Mouse (Mus musculus) adrenal gland, postnatal 4 days (tissue): ENCODE results near the gene Try4. TPM values are rescaled to one million over a fixed set of nuclear protein-coding genes. Genes with fewer than 3 reads are reported as not detected.
"Not testable (repeated sequence)": the region's sequence is repeated elsewhere in the genome, so short reads cannot be mapped to it uniquely, and the experiment has no call there.

Experiments
- DNase-seq, 2 experiments: peaks; one replicate each; pipeline ENCODE4 v3.0.0; 2021 to 2022; ENCODE audit warnings: low spot score in 2 of 2, mixed read lengths in 2 of 2
- long read RNA-seq, 2 experiments: library from polyadenylated mRNA; stranded (forward); transcript quantifications; one replicate each; pipeline ENCODE4 v2.0.0; 2021
- total RNA-seq, 2 experiments: library from RNA; stranded (reverse); gene quantifications; 2 replicates each; pipeline ENCODE4 v1.2.3; 2021

Try4 gene
- 100 to 1,000 TPM in 1 of 2 experiments, not detected in 1; 442 TPM for total RNA-seq
- long read RNA-seq, experiment 1 = 0 reads
- long read RNA-seq, experiment 2, transcript Try4-201 (5 exons, 801 nt) = major isoform, 104 of 111 reads
- long read RNA-seq, experiment 2, partial matches to known transcripts = 6 of 111 reads
- long read RNA-seq, experiment 2, other reads (novel, unspliced or antisense) = 1 of 111 reads

DNA sequence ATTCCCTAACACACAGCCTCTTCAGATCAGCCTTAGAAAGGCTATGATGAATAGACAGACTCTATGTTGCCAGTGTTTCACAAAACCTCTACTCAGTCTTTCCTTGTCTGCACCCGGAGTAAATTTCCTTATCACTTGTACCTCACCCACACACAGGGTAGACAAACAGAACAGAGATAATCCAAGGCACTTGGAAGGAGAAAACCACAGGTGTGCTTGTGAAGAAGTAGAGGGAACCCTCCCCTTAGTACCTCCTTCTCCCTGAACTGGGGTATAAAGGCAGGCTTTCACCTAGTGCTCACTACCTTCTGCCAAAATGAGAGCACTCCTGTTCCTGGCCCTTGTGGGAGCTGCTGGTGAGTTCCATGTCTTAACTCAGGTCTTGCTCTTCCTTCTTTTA lies at the start of gene Try4:
Gene Try4, plus strand, starts transcription at position 301 of the 400 bp plus-strand sequence.
- DNase-seq = no peak

DNA sequence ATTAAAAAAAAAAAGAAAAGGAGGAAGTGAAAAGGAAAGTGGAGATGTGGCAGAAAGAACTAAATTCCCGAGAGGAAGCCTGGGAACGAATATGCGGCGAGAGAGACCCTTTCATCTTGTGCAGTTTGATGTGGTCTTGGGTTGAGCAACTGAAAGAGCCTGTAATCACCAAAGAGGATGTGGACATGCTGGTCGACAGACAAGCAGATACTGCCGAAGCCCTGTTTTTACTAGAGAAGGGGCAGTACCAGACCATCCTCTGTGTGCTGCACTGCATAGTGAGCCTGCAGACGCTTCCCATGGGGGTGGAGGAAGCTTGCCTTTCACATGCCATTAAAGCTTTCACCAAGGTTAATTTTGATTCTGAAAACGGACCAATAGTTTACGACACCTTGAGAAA lies 48.8 kb upstream of the Try4 start:
- DNase-seq = not testable (repeated sequence)

GRCm38 (mm10) chr6:41256424-41256823 lies 45.6 kb upstream of the Try4 start:
- DNase-seq = no peak

DNA sequence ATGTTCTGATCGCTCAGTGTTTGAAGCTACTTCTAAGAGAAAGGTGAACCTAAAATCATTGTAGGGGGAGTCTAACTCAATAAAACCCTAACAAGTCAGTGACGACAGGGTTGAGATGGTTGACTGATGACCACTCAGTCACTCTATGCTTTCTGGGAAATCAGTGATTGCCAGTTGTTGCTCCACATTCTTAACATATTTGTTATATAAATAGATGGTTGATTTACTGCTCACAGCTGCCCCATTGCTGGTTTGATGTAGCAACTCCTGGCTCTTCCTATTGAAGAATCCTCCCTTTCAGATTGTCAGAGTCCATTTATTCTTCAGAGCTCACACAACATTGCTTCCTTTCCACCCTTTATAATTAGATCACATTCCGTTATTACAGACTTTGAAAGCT lies 44.6 kb upstream of the Try4 start:
- no peak for DNase-seq

- DNase-seq = no peak
Measured at GRCm38 (mm10) chr6:41262796-41263195, 39.3 kb upstream of the Try4 start.

DNA sequence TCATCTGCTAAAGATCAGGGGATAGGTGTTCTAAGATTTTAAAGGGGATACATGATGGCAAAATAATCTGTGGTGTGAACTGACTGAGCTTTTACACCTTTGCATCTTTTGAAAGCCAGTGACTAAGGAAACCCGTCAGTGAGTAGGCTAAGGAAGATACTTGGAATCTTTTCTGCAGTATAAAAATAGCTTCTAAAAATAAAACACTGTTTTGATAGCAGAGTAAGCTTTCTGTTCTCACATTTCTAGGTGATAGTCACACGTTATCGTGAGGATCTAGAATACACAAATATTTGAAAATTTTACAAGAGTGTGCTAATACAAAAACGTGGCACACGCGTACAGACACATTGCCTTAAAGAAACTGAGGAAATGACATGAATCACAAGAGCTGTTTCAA lies 35.9 kb upstream of the Try4 start:
- DNase-seq = no peak

DNA sequence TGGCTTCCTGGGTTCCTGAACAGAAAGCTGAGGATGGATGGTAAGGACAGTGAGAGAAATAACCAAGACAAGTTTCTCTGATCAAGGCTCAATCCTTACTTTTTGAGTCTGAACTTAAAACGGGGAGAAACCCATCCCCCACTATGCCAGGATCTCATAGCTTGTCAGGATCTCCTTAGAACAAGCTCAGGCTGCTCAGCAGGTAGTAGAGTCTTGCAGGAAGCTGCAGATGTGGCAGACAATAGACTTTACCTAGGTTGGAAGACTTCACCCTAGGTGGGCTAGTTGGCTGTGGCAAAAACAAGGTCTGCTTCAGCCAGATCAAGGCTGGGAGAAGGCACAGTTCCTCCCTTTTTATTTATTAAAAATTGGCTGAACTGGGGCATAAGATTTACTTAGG lies 3.8 kb upstream of the Try4 start:
- no peak for DNase-seq

- DNase-seq = not testable (repeated sequence)
Measured at GRCm38 (mm10) chr6:41316741-41317140, 14.7 kb downstream of the Try4 start, which contains the start of gene Try5. TSS of gene Try5 (minus strand) at chr6:41316841.

DNA sequence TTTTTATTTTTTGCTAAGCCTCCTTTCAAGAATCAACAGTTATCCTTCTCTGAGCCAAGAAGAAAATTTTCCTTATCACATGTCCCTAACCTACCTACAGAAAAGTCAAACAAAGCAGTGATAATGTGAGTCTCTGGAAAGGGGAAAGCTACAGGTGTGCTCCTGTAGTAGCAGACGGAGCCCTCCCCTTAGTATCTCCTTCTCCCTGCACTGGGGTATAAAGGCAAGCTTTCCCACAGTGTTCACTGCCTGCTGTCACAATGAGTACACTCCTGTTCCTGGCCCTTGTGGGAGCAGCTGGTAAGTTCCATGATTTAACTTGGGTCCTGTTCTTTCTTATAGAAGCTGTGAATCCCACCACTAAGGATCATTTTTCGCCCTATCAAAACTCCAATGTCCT lies 51.9 kb downstream of the Try4 start, which contains the start of gene Try10:
Gene Try10, plus strand, starts transcription at position 174 of the 400 bp plus-strand sequence.
- no peak for DNase-seq

Other genes starting within 250 kb of the Try4 start
- 100 to 1,000 TPM in 1 of 2 experiments, not detected in 1; 769 TPM for gene Try5, start 14.6 kb downstream of the Try4 start, total RNA-seq
- 100 to 1,000 TPM in 1 of 2 experiments, not detected in 1; 268 TPM for gene Try10, start 51.8 kb downstream of the Try4 start, total RNA-seq
- 100 to 1,000 TPM in 1 of 2 experiments, not detected in 1; 365 TPM for gene Prss3, start 75.4 kb downstream of the Try4 start, total RNA-seq
- 100 to 1,000 TPM in 1 of 2 experiments, not detected in 1; 290 TPM for gene Gm5771, start 90.1 kb downstream of the Try4 start, total RNA-seq
- 100 to 1,000 TPM in 1 of 2 experiments, not detected in 1; 329 TPM for gene Gm10334, start 143.9 kb downstream of the Try4 start, total RNA-seq
- gene Prss1, start 156.7 kb downstream of the Try4 start, total RNA-seq = 100 to 1,000 TPM in 1 of 2 experiments, not detected in 1; 571 TPM
- 100 to 1,000 TPM in 1 of 2 experiments, not detected in 1; 892 TPM for gene Prss2, start 219.5 kb downstream of the Try4 start, total RNA-seq